Mouse (Mus musculus): ENCODE measurements around the gene Btd. TPM values are rescaled to one million over a fixed set of nuclear protein-coding genes. Genes with fewer than 3 reads are reported as not detected.

Btd gene
- polyA plus RNA-seq, 1 experiment from 2014 or later = 11.9 TPM

- Histone ChIP-seq H3K27ac (replicated peaks; ENCODE audit: low read depth, low read length) (no peak overlapping the region), H3K36me3 (ENCODE audit: control insufficient read depth, insufficient read depth, low read length) (no peaks in the 10 kb centered on the region), H3K9me3 (ENCODE audit: control insufficient read depth, low read length) (no peaks in the 10 kb centered on the region), H3K9ac (replicated peaks; ENCODE audit: low read length) (no peak overlapping the region), H3K4me1 (ENCODE audit: control insufficient read depth, insufficient read depth, low read length) (no peaks in the 10 kb centered on the region), H3K4me2 (ENCODE audit: low read length) (no peak overlapping the region), H3K4me3 (replicated peaks; ENCODE audit: low read depth, low read length) (no peak overlapping the region), H3K27me3 (ENCODE audit: control insufficient read depth, insufficient read depth, low read length) (no peaks in the 10 kb centered on the region)
- DNase-seq (no peak), ATAC-seq (ENCODE audit: low FRiP score, low TSS enrichment) (no peak)
- 53% methylated on average over 5 of the region's 5 CpGs for WGBS
Measured at GRCm38 (mm10) chr14:31681931-31682555, 41.2 kb downstream of the Btd start.

- Histone ChIP-seq H3K36me3 (ENCODE audit: control insufficient read depth, insufficient read depth, low read length) (no peaks in the 10 kb centered on the region), H3K27ac (replicated peaks; ENCODE audit: low read depth, low read length) (no peak overlapping the region), H3K9me3 (ENCODE audit: control insufficient read depth, low read length) (no peaks in the 10 kb centered on the region), H3K4me3 (replicated peaks; ENCODE audit: low read depth, low read length) (no peak overlapping the region), H3K9ac (replicated peaks; ENCODE audit: low read length) (no peak overlapping the region), H3K27me3 (ENCODE audit: control insufficient read depth, insufficient read depth, low read length) (no peaks in the 10 kb centered on the region), H3K4me2 (ENCODE audit: low read length) (no peak overlapping the region), H3K4me1 (ENCODE audit: control insufficient read depth, insufficient read depth, low read length) (no peaks in the 10 kb centered on the region)
- 96% methylated on average over 2 of the region's 2 CpGs for WGBS
- DNase-seq (no peak), ATAC-seq (ENCODE audit: low FRiP score, low TSS enrichment) (no peak)
Measured at GRCm38 (mm10) chr14:31683610-31684009, 42.8 kb downstream of the Btd start.

- ATAC-seq (ENCODE audit: low FRiP score, low TSS enrichment) = no peak
- Histone ChIP-seq H3K9ac (replicated peaks; ENCODE audit: low read length) (no peak overlapping the region), H3K4me3 (replicated peaks; ENCODE audit: low read depth, low read length) (no peak overlapping the region), H3K9me3 (ENCODE audit: control insufficient read depth, low read length) (no peaks in the 10 kb centered on the region), H3K4me2 (ENCODE audit: low read length) (no peak overlapping the region), H3K36me3 (ENCODE audit: control insufficient read depth, insufficient read depth, low read length) (no peaks in the 10 kb centered on the region), H3K4me1 (ENCODE audit: control insufficient read depth, insufficient read depth, low read length) (no peaks in the 10 kb centered on the region), H3K27me3 (ENCODE audit: control insufficient read depth, insufficient read depth, low read length) (no peaks in the 10 kb centered on the region), H3K27ac (replicated peaks; ENCODE audit: low read depth, low read length) (no peak overlapping the region)
- WGBS = 77% methylated on average over 7 of the region's 7 CpGs
- no peak for DNase-seq
Measured at GRCm38 (mm10) chr14:31684343-31685040, 43.7 kb downstream of the Btd start.

- Histone ChIP-seq H3K27me3 (ENCODE audit: control insufficient read depth, insufficient read depth, low read length) (no peaks in the 10 kb centered on the region), H3K4me2 (ENCODE audit: low read length) (no peak overlapping the region), H3K36me3 (ENCODE audit: control insufficient read depth, insufficient read depth, low read length) (no peaks in the 10 kb centered on the region), H3K9ac (replicated peaks; ENCODE audit: low read length) (no peak overlapping the region), H3K27ac (replicated peaks; ENCODE audit: low read depth, low read length) (no peak overlapping the region), H3K4me3 (replicated peaks; ENCODE audit: low read depth, low read length) (no peak overlapping the region), H3K4me1 (ENCODE audit: control insufficient read depth, insufficient read depth, low read length) (no peaks in the 10 kb centered on the region), H3K9me3 (ENCODE audit: control insufficient read depth, low read length) (no peaks in the 10 kb centered on the region)
- DNase-seq = no peak
- 90% methylated on average over 10 of the region's 10 CpGs for WGBS
- no peak for ATAC-seq (ENCODE audit: low FRiP score, low TSS enrichment)
Measured at GRCm38 (mm10) chr14:31685680-31686079, 44.9 kb downstream of the Btd start.

- DNase-seq (no peak), ATAC-seq (ENCODE audit: low FRiP score, low TSS enrichment) (no peak)
- 96% methylated on average over 1 of the region's 1 CpGs for WGBS
- H3K4me2 ChIP-seq (ENCODE audit: low read length) = no peak overlapping the region
- H3K4me1 ChIP-seq (ENCODE audit: control insufficient read depth, insufficient read depth, low read length) = no peaks in the 10 kb centered on the region
- H3K27me3 ChIP-seq (ENCODE audit: control insufficient read depth, insufficient read depth, low read length) = no peaks in the 10 kb centered on the region
- no peak overlapping the region for H3K4me3 ChIP-seq (replicated peaks; ENCODE audit: low read depth, low read length)
- H3K9ac ChIP-seq (replicated peaks; ENCODE audit: low read length) = no peak overlapping the region
- no peaks in the 10 kb centered on the region for H3K9me3 ChIP-seq (ENCODE audit: control insufficient read depth, low read length)
- H3K27ac ChIP-seq (replicated peaks; ENCODE audit: low read depth, low read length) = no peak overlapping the region
- no peaks in the 10 kb centered on the region for H3K36me3 ChIP-seq (ENCODE audit: control insufficient read depth, insufficient read depth, low read length)
Measured at GRCm38 (mm10) chr14:31686231-31686630, 45.4 kb downstream of the Btd start.

GRCm38 (mm10) chr14:31692536-31692935, 51.7 kb downstream of the Btd start:
- 88% methylated on average over 6 of the region's 6 CpGs for WGBS
- peaks cover 7% of the 10 kb centered on the region; the same call in 1 of the 2 replicates for H3K36me3 ChIP-seq (ENCODE audit: control insufficient read depth, insufficient read depth, low read length)
- H3K4me1 ChIP-seq (ENCODE audit: control insufficient read depth, insufficient read depth, low read length) = no peaks in the 10 kb centered on the region
- H3K9me3 ChIP-seq (ENCODE audit: control insufficient read depth, low read length) = no peaks in the 10 kb centered on the region
- no peaks in the 10 kb centered on the region for H3K27me3 ChIP-seq (ENCODE audit: control insufficient read depth, insufficient read depth, low read length)
- H3K4me3 ChIP-seq (replicated peaks; ENCODE audit: low read depth, low read length) = no peak overlapping the region
- DNase-seq (no peak), ATAC-seq (ENCODE audit: low FRiP score, low TSS enrichment) (no peak)
- H3K27ac ChIP-seq (replicated peaks; ENCODE audit: low read depth, low read length) = no peak overlapping the region
- H3K4me2 ChIP-seq (ENCODE audit: low read length) = no peak overlapping the region
- H3K9ac ChIP-seq (replicated peaks; ENCODE audit: low read length) = no peak overlapping the region

- DNase-seq (no peak), ATAC-seq (ENCODE audit: low FRiP score, low TSS enrichment) (no peak)
- Histone ChIP-seq H3K27me3 (ENCODE audit: control insufficient read depth, insufficient read depth, low read length) (no peaks in the 10 kb centered on the region), H3K27ac (replicated peaks; ENCODE audit: low read depth, low read length) (no peak overlapping the region), H3K4me1 (ENCODE audit: control insufficient read depth, insufficient read depth, low read length) (no peaks in the 10 kb centered on the region), H3K4me3 (replicated peaks; ENCODE audit: low read depth, low read length) (no peak overlapping the region), H3K9ac (replicated peaks; ENCODE audit: low read length) (no peak overlapping the region), H3K4me2 (ENCODE audit: low read length) (no peak overlapping the region), H3K9me3 (ENCODE audit: control insufficient read depth, low read length) (no peaks in the 10 kb centered on the region), H3K36me3 (ENCODE audit: control insufficient read depth, insufficient read depth, low read length) (peaks cover 34% of the 10 kb centered on the region)
- WGBS = 92% methylated on average over 9 of the region's 9 CpGs
Measured at GRCm38 (mm10) chr14:31696206-31696984, 55.6 kb downstream of the Btd start.

GRCm38 (mm10) chr14:31696985-31697303, 56.1 kb downstream of the Btd start:
- no peak overlapping the region for H3K9ac ChIP-seq (replicated peaks; ENCODE audit: low read length)
- H3K4me2 ChIP-seq (ENCODE audit: low read length) = no peak overlapping the region
- ATAC-seq (ENCODE audit: low FRiP score, low TSS enrichment) (no peak), DNase-seq (no peak)
- no peaks in the 10 kb centered on the region for H3K4me1 ChIP-seq (ENCODE audit: control insufficient read depth, insufficient read depth, low read length)
- H3K27me3 ChIP-seq (ENCODE audit: control insufficient read depth, insufficient read depth, low read length) = no peaks in the 10 kb centered on the region
- H3K36me3 ChIP-seq (ENCODE audit: control insufficient read depth, insufficient read depth, low read length) = peaks cover 40% of the 10 kb centered on the region
- no peaks in the 10 kb centered on the region for H3K9me3 ChIP-seq (ENCODE audit: control insufficient read depth, low read length)
- H3K4me3 ChIP-seq (replicated peaks; ENCODE audit: low read depth, low read length) = no peak overlapping the region
- no peak overlapping the region for H3K27ac ChIP-seq (replicated peaks; ENCODE audit: low read depth, low read length)
- WGBS = 93% methylated on average over 3 of the region's 3 CpGs
